Comparison of ENCODE assay signal across 1 mouse cellular context in genomic region chr11:54310588-54310987, GRCm38 (mm10).
TF ChIP-seq lines count a peak whose summit lies in the region.

No protein-coding gene starts in this region.

TF ChIP-seq in myocyte, 11 proteins besides CTCF, POLR2A, EP300 and RAD21:
- TF ChIP-seq MYOD1 (IDR thresholded peaks at IDR 0.05; ENCODE audit: control insufficient read depth in 1 of 3, insufficient read length in 2 of 3, low read depth in 2 of 3) (peak in 1 of 3 experiments; percentile 53), MYOG (IDR thresholded peaks at IDR 0.05; ENCODE audit: control insufficient read depth in 1 of 3, insufficient read depth in 1 of 3, insufficient read length in 2 of 3, low read depth in 2 of 3) (peak in 2 of 3 experiments; percentile 8 to 72), USF1 (IDR thresholded peaks at IDR 0.05; ENCODE audit: low read depth) (no peak), POLR2AphosphoS2 (IDR thresholded peaks at IDR 0.05; ENCODE audit: insufficient read length, low read depth) (no peak)
